Mouse (Mus musculus): ENCODE results near the gene C330021F23Rik. TPM values are rescaled to one million over a fixed set of nuclear protein-coding genes. Genes with fewer than 3 reads are reported as not detected.

The C330021F23Rik gene
- polyA plus RNA-seq, 1 experiment: 0.05 TPM

GRCm38 (mm10) chr8:3603439-3603838 lies 35.6 kb downstream of the C330021F23Rik start:
- Histone ChIP-seq H3ac (ENCODE audit: control insufficient read depth, insufficient read length) (no peak overlapping the region), H3K79me2 (ENCODE audit: control insufficient read depth, insufficient read depth) (no peaks in the 10 kb centered on the region), H3K4me2 (ENCODE audit: low read depth) (no peak overlapping the region), H3K4me3 (no peak overlapping the region), H3K36me3 (ENCODE audit: control insufficient read depth, insufficient read depth) (no peaks in the 10 kb centered on the region), H3K27me3 (ENCODE audit: control insufficient read depth, insufficient read depth, insufficient read length) (no peaks in the 10 kb centered on the region)
- no peak for TF ChIP-seq CEBPB (IDR thresholded peaks at IDR 0.05; ENCODE audit: insufficient read depth, poor library complexity, severe bottlenecking)
- no peak for TF ChIP-seq TCF12 (IDR thresholded peaks at IDR 0.05; ENCODE audit: insufficient read depth, poor library complexity, severe bottlenecking)
- no peak for TF ChIP-seq TCF3 (IDR thresholded peaks at IDR 0.05; ENCODE audit: insufficient read length, low read depth)
- TF ChIP-seq E2F4 (IDR thresholded peaks at IDR 0.05; ENCODE audit: insufficient read depth): no peak
- peak; percentile 58 for TF ChIP-seq REST (IDR thresholded peaks at IDR 0.05; ENCODE audit: insufficient read depth, insufficient read length)
- TF ChIP-seq POLR2A (IDR thresholded peaks at IDR 0.05; ENCODE audit: insufficient read length, low read depth): no peak
- no peak for TF ChIP-seq SRF (IDR thresholded peaks at IDR 0.05; ENCODE audit: control insufficient read depth, insufficient read length, low read depth)
- no peak for TF ChIP-seq POLR2AphosphoS2 (IDR thresholded peaks at IDR 0.05; ENCODE audit: insufficient read length, low read depth)
- no peak for TF ChIP-seq USF1 (IDR thresholded peaks at IDR 0.05; ENCODE audit: low read depth)

GRCm38 (mm10) chr8:3606593-3606992 lies 38.8 kb downstream of the C330021F23Rik start:
- H3K36me3 ChIP-seq (ENCODE audit: control insufficient read depth, insufficient read depth): no peaks in the 10 kb centered on the region
- H3K27me3 ChIP-seq (ENCODE audit: control insufficient read depth, insufficient read depth, insufficient read length): no peaks in the 10 kb centered on the region
- TF ChIP-seq MYOD1 (IDR thresholded peaks at IDR 0.05; ENCODE audit: control insufficient read depth in 1 of 3, insufficient read length in 2 of 3, low read depth in 2 of 3): no peak
- TF ChIP-seq MYOG (IDR thresholded peaks at IDR 0.05; ENCODE audit: control insufficient read depth in 1 of 3, insufficient read depth in 1 of 3, insufficient read length in 2 of 3, low read depth in 2 of 3): no peak
- peak; percentile 39 for TF ChIP-seq POLR2AphosphoS2 (IDR thresholded peaks at IDR 0.05; ENCODE audit: insufficient read length, low read depth)
- no peak overlapping the region for H3K4me3 ChIP-seq
- no peak overlapping the region for H3K4me2 ChIP-seq (ENCODE audit: low read depth)
- H3ac ChIP-seq (ENCODE audit: control insufficient read depth, insufficient read length): no peak overlapping the region
- H3K79me2 ChIP-seq (ENCODE audit: control insufficient read depth, insufficient read depth): no peaks in the 10 kb centered on the region

- Histone ChIP-seq H3K27me3 (ENCODE audit: control insufficient read depth, insufficient read depth, insufficient read length) (no peaks in the 10 kb centered on the region), H3K79me2 (ENCODE audit: control insufficient read depth, insufficient read depth) (no peaks in the 10 kb centered on the region), H3K4me3 (no peak overlapping the region), H3K36me3 (ENCODE audit: control insufficient read depth, insufficient read depth) (no peaks in the 10 kb centered on the region), H3K4me2 (ENCODE audit: low read depth) (no peak overlapping the region), H3ac (ENCODE audit: control insufficient read depth, insufficient read length) (no peak overlapping the region)
- TF ChIP-seq MYOD1 (IDR thresholded peaks at IDR 0.05; ENCODE audit: control insufficient read depth in 1 of 3, insufficient read length in 2 of 3, low read depth in 2 of 3) (no peak), E2F4 (IDR thresholded peaks at IDR 0.05; ENCODE audit: insufficient read depth) (no peak), POLR2AphosphoS2 (IDR thresholded peaks at IDR 0.05; ENCODE audit: insufficient read length, low read depth) (peak; percentile 40), MYOG (IDR thresholded peaks at IDR 0.05; ENCODE audit: control insufficient read depth in 1 of 3, insufficient read depth in 1 of 3, insufficient read length in 2 of 3, low read depth in 2 of 3) (no peak), REST (IDR thresholded peaks at IDR 0.05; ENCODE audit: insufficient read depth, insufficient read length) (no peak), POLR2A (IDR thresholded peaks at IDR 0.05; ENCODE audit: insufficient read length, low read depth) (no peak)
These were observed 40.0 kb downstream of the C330021F23Rik start for GRCm38 (mm10) chr8:3607822-3608221.

- TF ChIP-seq POLR2A (IDR thresholded peaks at IDR 0.05; ENCODE audit: insufficient read length, low read depth): no peak
- TF ChIP-seq E2F4 (IDR thresholded peaks at IDR 0.05; ENCODE audit: insufficient read depth): no peak
- TF ChIP-seq POLR2AphosphoS2 (IDR thresholded peaks at IDR 0.05; ENCODE audit: insufficient read length, low read depth): no peak
- Histone ChIP-seq H3K36me3 (ENCODE audit: control insufficient read depth, insufficient read depth) (no peaks in the 10 kb centered on the region), H3K27me3 (ENCODE audit: control insufficient read depth, insufficient read depth, insufficient read length) (no peaks in the 10 kb centered on the region), H3K4me2 (ENCODE audit: low read depth) (no peak overlapping the region), H3ac (ENCODE audit: control insufficient read depth, insufficient read length) (no peak overlapping the region), H3K79me2 (ENCODE audit: control insufficient read depth, insufficient read depth) (no peaks in the 10 kb centered on the region), H3K4me3 (no peak overlapping the region)
These were observed 41.4 kb downstream of the C330021F23Rik start for GRCm38 (mm10) chr8:3609046-3609815.

GRCm38 (mm10) chr8:3609816-3610150 lies 42.0 kb downstream of the C330021F23Rik start:
- Histone ChIP-seq H3K4me3 (no peak overlapping the region), H3ac (ENCODE audit: control insufficient read depth, insufficient read length) (no peak overlapping the region), H3K36me3 (ENCODE audit: control insufficient read depth, insufficient read depth) (peaks cover 2% of the 10 kb centered on the region), H3K27me3 (ENCODE audit: control insufficient read depth, insufficient read depth, insufficient read length) (no peaks in the 10 kb centered on the region), H3K4me2 (ENCODE audit: low read depth) (no peak overlapping the region), H3K79me2 (ENCODE audit: control insufficient read depth, insufficient read depth) (no peaks in the 10 kb centered on the region)
- TF ChIP-seq MYOD1 (IDR thresholded peaks at IDR 0.05; ENCODE audit: control insufficient read depth in 1 of 3, insufficient read length in 2 of 3, low read depth in 2 of 3): no peak
- TF ChIP-seq MYOG (IDR thresholded peaks at IDR 0.05; ENCODE audit: control insufficient read depth in 1 of 3, insufficient read depth in 1 of 3, insufficient read length in 2 of 3, low read depth in 2 of 3): no peak
- TF ChIP-seq E2F4 (IDR thresholded peaks at IDR 0.05; ENCODE audit: insufficient read depth): no peak
- TF ChIP-seq USF1 (IDR thresholded peaks at IDR 0.05; ENCODE audit: low read depth): no peak
